Mouse (Mus musculus) small intestine, adult 2 months (tissue): ENCODE measurements around the gene H2al1m.

Source experiments
- CTCF ChIP-seq: fragments of 200-500 bp; IDR thresholded peaks from 2 replicates; pipeline ENCODE4 v1.5.1; 2012; ENCODE audit warnings: low read depth, mild to moderate bottlenecking, control low read depth, inconsistent platforms, low read length, moderate library complexity, mixed read lengths; ENCODE audit not compliant: insufficient replicate concordance, insufficient read length; ENCODE audit errors: extremely low read depth
- POLR2A ChIP-seq: fragments of 200-500 bp; IDR thresholded peaks from 2 replicates; pipeline ENCODE4 v1.6.1; 2012; ENCODE audit warnings: low read depth, mild to moderate bottlenecking, control low read depth, inconsistent platforms, low read length, moderate library complexity

GRCm38 (mm10) chrX:9273377-9274002 lies 10.1 kb upstream of the H2al1m start:
- TF ChIP-seq CTCF (no peak), POLR2A (no peak)
